Mouse (Mus musculus) liver, postnatal 0 days (tissue): ENCODE measurements around the gene Ndufa9.

ENCODE experiments used
- CTCF ChIP-seq: sonication (generic); IDR thresholded peaks from 2 replicates; pipeline ENCODE4 v1.5.1; 2016; ENCODE audit warnings: antibody characterized with exemption, low read depth
- EP300 ChIP-seq: IDR thresholded peaks from 2 replicates; pipeline ENCODE4 v1.6.1; 2016; ENCODE audit warnings: antibody characterized with exemption, low read depth, mild to moderate bottlenecking

DNA sequence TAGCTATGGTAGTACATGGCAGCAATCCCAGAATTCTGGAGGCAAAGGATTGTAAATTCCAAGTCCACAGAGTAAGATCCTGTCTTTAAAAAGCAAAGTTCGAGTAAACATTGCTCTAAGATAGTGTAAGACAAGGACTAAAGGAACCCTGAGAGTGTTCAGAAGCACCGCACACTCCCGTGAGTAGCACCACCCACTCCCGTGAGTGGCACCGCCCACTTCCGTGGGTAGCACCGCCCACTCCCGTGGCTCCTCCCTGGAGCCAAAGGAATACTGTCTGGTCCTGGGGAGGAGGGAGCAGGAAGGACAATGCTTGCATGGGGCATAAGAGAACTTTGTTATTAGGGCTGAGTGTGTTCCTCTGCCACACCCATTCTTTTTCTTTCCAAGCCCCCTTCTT is 60.1 kb downstream of the Ndufa9 start:
- no peak for TF ChIP-seq EP300
- TF ChIP-seq CTCF: no peak
